ENCODE assay signal across 8 mouse cellular contexts in genomic region chr11:68871748-68872147, GRCm38 (mm10). TPM values are rescaled to one million over a fixed set of nuclear protein-coding genes. Genes with fewer than 3 reads are reported as not detected.
DNase-seq lines count a peak whose midpoint lies in the region; ATAC-seq lines count a peak whose summit lies in the region.

Gene Ndel1 (minus strand): TSS chr11:68871858.

- ATAC-seq in embryonic facial prominence, embryonic 14.5 days (ENCODE audit: low read depth), result no peak
- no peak for ATAC-seq in heart, embryonic 12.5 days (ENCODE audit: insufficient number of reproducible peaks, low FRiP score)
- ATAC-seq in kidney, embryonic 16.5 days (ENCODE audit: low FRiP score, low TSS enrichment), result 0 out of 2 replicates have a peak, but pooled peaks have one; percentile 57
- ATAC-seq in liver, embryonic 15.5 days (ENCODE audit: insufficient read depth), result peak; percentile 22; the same call in 1 of the 2 replicates
- ATAC-seq in neural tube, embryonic 13.5 days (ENCODE audit: low read depth), result no peak

- no peak within 1 kb of the TSS for H3K4me2 ChIP-seq in embryonic facial prominence, embryonic 14.5 days (ENCODE audit: low read depth, low read length)
- H3K4me2 ChIP-seq in heart, embryonic 12.5 days, result no peak within 1 kb of the TSS
- H3K4me2 ChIP-seq in kidney, embryonic 16.5 days (replicated peaks; ENCODE audit: low read depth, low read length), result no peak within 1 kb of the TSS
- H3K4me2 ChIP-seq in liver, embryonic 15.5 days, result 0 out of 2 replicates have a peak within 1 kb of the TSS, but pooled peaks have one; percentile 10
- no peak within 1 kb of the TSS for H3K4me2 ChIP-seq in neural tube, embryonic 13.5 days

- no peaks in the 10 kb centered on the region for H3K36me3 ChIP-seq in embryonic facial prominence, embryonic 14.5 days (ENCODE audit: control insufficient read depth, insufficient read depth, low read length)
- H3K36me3 ChIP-seq in heart, embryonic 12.5 days, result no peaks in the 10 kb centered on the region
- H3K36me3 ChIP-seq in kidney, embryonic 16.5 days (ENCODE audit: insufficient read depth, low read length), result no peaks in the 10 kb centered on the region
- H3K36me3 ChIP-seq in liver, embryonic 15.5 days (replicated peaks), result no peaks in the 10 kb centered on the region
- H3K36me3 ChIP-seq in neural tube, embryonic 13.5 days, result no peaks in the 10 kb centered on the region

- no peak within 1 kb of the TSS for H3K9ac ChIP-seq in embryonic facial prominence, embryonic 14.5 days (ENCODE audit: low read depth, low read length)
- H3K9ac ChIP-seq in heart, embryonic 12.5 days, result no peak within 1 kb of the TSS
- no peak within 1 kb of the TSS for H3K9ac ChIP-seq in kidney, embryonic 16.5 days (replicated peaks; ENCODE audit: low read length)
- H3K9ac ChIP-seq in liver, embryonic 15.5 days, result no peak within 1 kb of the TSS
- no peak within 1 kb of the TSS for H3K9ac ChIP-seq in neural tube, embryonic 13.5 days

- H3K9me3 ChIP-seq in embryonic facial prominence, embryonic 14.5 days (ENCODE audit: control insufficient read depth, low read length), result no peaks in the 10 kb centered on the region
- H3K9me3 ChIP-seq in heart, embryonic 12.5 days (replicated peaks), result no peaks in the 10 kb centered on the region
- H3K9me3 ChIP-seq in kidney, embryonic 16.5 days (ENCODE audit: low read length), result no peaks in the 10 kb centered on the region
- no peaks in the 10 kb centered on the region for H3K9me3 ChIP-seq in liver, embryonic 15.5 days (replicated peaks)
- H3K9me3 ChIP-seq in neural tube, embryonic 13.5 days, result no peaks in the 10 kb centered on the region

- DNase-seq in spleen, postnatal 36 days (ENCODE audit: low spot score in 2 of 2), result peak; percentile 22 to 46
- no peak for DNase-seq in spleen, adult 12 weeks (ENCODE audit: low spot score)
- DNase-seq in embryonic facial prominence, embryonic 14.5 days (ENCODE audit: low spot score), result peak; percentile 40
- no peak for DNase-seq in MN1 (ENCODE audit: low spot score)

- 49% methylated on average over 6 of the region's 6 CpGs for WGBS in embryonic facial prominence, embryonic 14.5 days
- 49% methylated on average over 6 of the region's 6 CpGs for WGBS in heart, embryonic 12.5 days
- 15% methylated on average over 6 of the region's 6 CpGs for WGBS in kidney, embryonic 16.5 days
- 26% methylated on average over 6 of the region's 6 CpGs for WGBS in liver, embryonic 15.5 days (ENCODE audit: insufficient replicate concordance)
- WGBS in neural tube, embryonic 13.5 days, result 37% methylated on average over 6 of the region's 6 CpGs

- H3K27ac ChIP-seq in embryonic facial prominence, embryonic 14.5 days (replicated peaks; ENCODE audit: low read depth, low read length), result no peak within 1 kb of the TSS
- no peak within 1 kb of the TSS for H3K27ac ChIP-seq in heart, embryonic 12.5 days (ENCODE audit: poor library complexity, severe bottlenecking)
- no peak within 1 kb of the TSS for H3K27ac ChIP-seq in kidney, embryonic 16.5 days (ENCODE audit: low read length)
- peak within 1 kb of the TSS; percentile 33; the same call in 1 of the 2 replicates for H3K27ac ChIP-seq in liver, embryonic 15.5 days (replicated peaks)
- H3K27ac ChIP-seq in neural tube, embryonic 13.5 days (replicated peaks), result no peak within 1 kb of the TSS

- H3K27me3 ChIP-seq in embryonic facial prominence, embryonic 14.5 days (replicated peaks; ENCODE audit: control insufficient read depth, insufficient read depth, low read length), result no peaks in the 10 kb centered on the region
- no peaks in the 10 kb centered on the region for H3K27me3 ChIP-seq in heart, embryonic 12.5 days (replicated peaks)
- no peaks in the 10 kb centered on the region for H3K27me3 ChIP-seq in kidney, embryonic 16.5 days (ENCODE audit: insufficient read depth, low read length)
- H3K27me3 ChIP-seq in liver, embryonic 15.5 days, result no peaks in the 10 kb centered on the region
- no peaks in the 10 kb centered on the region for H3K27me3 ChIP-seq in neural tube, embryonic 13.5 days

- H3K4me1 ChIP-seq in embryonic facial prominence, embryonic 14.5 days (ENCODE audit: control insufficient read depth, insufficient read depth, low read length), result no peaks in the 10 kb centered on the region
- peaks cover 13% of the 10 kb centered on the region for H3K4me1 ChIP-seq in heart, embryonic 12.5 days (replicated peaks)
- 0 out of 2 replicates have a peak, but pooled peaks cover 4% of the 10 kb centered on the region for H3K4me1 ChIP-seq in kidney, embryonic 16.5 days (ENCODE audit: insufficient read depth, low read length)
- peaks cover 15% of the 10 kb centered on the region; the same call in 1 of the 2 replicates for H3K4me1 ChIP-seq in liver, embryonic 15.5 days (replicated peaks)
- H3K4me1 ChIP-seq in neural tube, embryonic 13.5 days (replicated peaks), result no peaks in the 10 kb centered on the region

- H3K4me3 ChIP-seq in embryonic facial prominence, embryonic 14.5 days (ENCODE audit: low read depth, low read length), result no peak within 1 kb of the TSS
- no peak within 1 kb of the TSS for H3K4me3 ChIP-seq in heart, embryonic 12.5 days
- no peak within 1 kb of the TSS for H3K4me3 ChIP-seq in kidney, embryonic 16.5 days (ENCODE audit: low read length)
- no peak within 1 kb of the TSS for H3K4me3 ChIP-seq in liver, embryonic 15.5 days (replicated peaks)
- H3K4me3 ChIP-seq in neural tube, embryonic 13.5 days, result no peak within 1 kb of the TSS

RNA-seq across cellular contexts. Expression of gene Ndel1, which starts in this region (rescaled TPM):
- 90.0 and 95.4 TPM in 2 replicates for polyA plus RNA-seq in embryonic facial prominence, embryonic 14.5 days (2014; fragmentation: Nextera tagmentation; extraction: Ambion mirVana)
- polyA plus RNA-seq in heart, embryonic 12.5 days (2016; fragmentation: Nextera tagmentation; extraction: Ambion mirVana), result 62.7 and 67.0 TPM in 2 replicates
- polyA plus RNA-seq in kidney, embryonic 16.5 days (2015; fragmentation: Nextera tagmentation; extraction: Ambion mirVana), result 90.9 and 96.3 TPM in 2 replicates
- polyA plus RNA-seq in liver, embryonic 15.5 days (2015; fragmentation: Nextera tagmentation; extraction: Ambion mirVana), result 37.6 and 41.7 TPM in 2 replicates
- polyA plus RNA-seq in neural tube, embryonic 13.5 days (2015; fragmentation: Nextera tagmentation; extraction: Ambion mirVana), result 96.9 and 97.7 TPM in 2 replicates

Comparison
In these comparisons a context has a peak if more than half of its experiments do, and no peak if none do; other contexts are left out.
1. DNase-seq: peak in spleen, postnatal 36 days (2 of 2) and embryonic facial prominence, embryonic 14.5 days (single experiment); none in spleen, adult 12 weeks (single experiment) and MN1 (single experiment).
2. ATAC-seq: peak in kidney, embryonic 16.5 days (single experiment) and liver, embryonic 15.5 days (single experiment); none in embryonic facial prominence, embryonic 14.5 days (single experiment), heart, embryonic 12.5 days (single experiment) and neural tube, embryonic 13.5 days (single experiment).